Mouse (Mus musculus) intestine, embryonic 16.5 days (tissue): ENCODE measurements at regions not wholly inside any gene's neighbourhood (a gene's known extent, or its start where the extent isn't known, plus 50 kb on each side); places are given as distances from the start of the nearest gene placed in this dataset.

ENCODE experiments used
- ATAC-seq: fragments of 200-750 bp; cut with Nextera tagmentation; 2 replicates; pipeline ENCODE4 v1.8.0; 2017; ENCODE audit warnings: moderate TSS enrichment, moderate library complexity
- H3K27ac ChIP-seq: fragments of 300-500 bp; sonication (generic); 2 replicates; pipeline ENCODE4 v1.5.1; 2014; ENCODE audit warnings: mild to moderate bottlenecking, low read length
- H3K27me3 ChIP-seq: fragments of 300-500 bp; sonication (generic); replicated peaks from 2 replicates; pipeline ENCODE4 v1.6.1; 2014; ENCODE audit warnings: low read length, control low read depth, mixed read lengths; ENCODE audit not compliant: control insufficient read depth, insufficient read depth
- H3K36me3 ChIP-seq: fragments of 300-500 bp; sonication (generic); 2 replicates; pipeline ENCODE4 v1.6.1; 2014; ENCODE audit warnings: low read length, control low read depth; ENCODE audit not compliant: control insufficient read depth, insufficient read depth
- H3K4me1 ChIP-seq: fragments of 300-500 bp; sonication (generic); 2 replicates; pipeline ENCODE4 v1.6.1; 2014; ENCODE audit warnings: low read length, control low read depth, mixed read lengths; ENCODE audit not compliant: control insufficient read depth, insufficient read depth
- H3K4me2 ChIP-seq: fragments of 300-500 bp; sonication (generic); 2 replicates; pipeline ENCODE4 v1.6.1; 2014; ENCODE audit warnings: low read depth, low read length, control low read depth
- H3K4me3 ChIP-seq: fragments of 300-500 bp; sonication (generic); 2 replicates; pipeline ENCODE4 v1.5.1; 2014; ENCODE audit warnings: mild to moderate bottlenecking, low read length
- H3K9ac ChIP-seq: fragments of 300-500 bp; sonication (generic); 2 replicates; pipeline ENCODE4 v1.6.1; 2014; ENCODE audit warnings: low read depth, low read length
- H3K9me3 ChIP-seq: fragments of 300-500 bp; sonication (generic); 2 replicates; pipeline ENCODE4 v1.6.1; 2016; ENCODE audit warnings: low read length, control low read depth; ENCODE audit not compliant: control insufficient read depth
- WGBS: fragments of 180-500 bp; shearing (Covaris S2); extraction: QIAGEN DNeasy Blood & Tissue Kit; methylation state at CpG from one replicate; pipeline ENCODE4 v1.1.7; 2014; 5-methylcytosine and 5-hydroxymethylcytosine counted together

- no peak for ATAC-seq
- Histone ChIP-seq H3K27ac (no peak overlapping the region), H3K9ac (no peak overlapping the region), H3K27me3 (no peaks in the 10 kb centered on the region), H3K36me3 (no peaks in the 10 kb centered on the region), H3K9me3 (no peaks in the 10 kb centered on the region), H3K4me2 (no peak overlapping the region), H3K4me1 (no peaks in the 10 kb centered on the region), H3K4me3 (no peak overlapping the region)
- WGBS, result 73% methylated on average over 2 of the region's 2 CpGs
Observed at GRCm38 (mm10) chr15:86767623-86768022, 553.4 kb downstream of the Tbc1d22a start.

- Histone ChIP-seq H3K4me1 (no peaks in the 10 kb centered on the region), H3K27ac (no peak overlapping the region), H3K4me3 (no peak overlapping the region), H3K9ac (no peak overlapping the region), H3K4me2 (no peak overlapping the region), H3K9me3 (no peaks in the 10 kb centered on the region), H3K27me3 (no peaks in the 10 kb centered on the region), H3K36me3 (no peaks in the 10 kb centered on the region)
- 48% methylated on average over 7 of the region's 7 CpGs for WGBS
- no peak for ATAC-seq
Observed at GRCm38 (mm10) chr15:86773041-86773440, 558.8 kb downstream of the Tbc1d22a start.

GRCm38 (mm10) chr15:86777998-86778397 lies 563.7 kb downstream of the Tbc1d22a start:
- no peaks in the 10 kb centered on the region for H3K27me3 ChIP-seq
- no peaks in the 10 kb centered on the region for H3K36me3 ChIP-seq
- H3K4me2 ChIP-seq, result no peak overlapping the region
- H3K27ac ChIP-seq, result no peak overlapping the region
- no peak overlapping the region for H3K9ac ChIP-seq
- no peak overlapping the region for H3K4me3 ChIP-seq
- ATAC-seq, result no peak
- no peaks in the 10 kb centered on the region for H3K9me3 ChIP-seq
- no peaks in the 10 kb centered on the region for H3K4me1 ChIP-seq
- WGBS, result 51% methylated on average over 11 of the region's 11 CpGs

- H3K4me3 ChIP-seq, result no peak overlapping the region
- 93% methylated on average over 11 of the region's 11 CpGs for WGBS
- H3K27ac ChIP-seq, result no peak overlapping the region
- no peak overlapping the region for H3K9ac ChIP-seq
- H3K36me3 ChIP-seq, result no peaks in the 10 kb centered on the region
- no peak overlapping the region for H3K4me2 ChIP-seq
- H3K9me3 ChIP-seq, result no peaks in the 10 kb centered on the region
- ATAC-seq, result no peak
- H3K4me1 ChIP-seq, result no peaks in the 10 kb centered on the region
- no peaks in the 10 kb centered on the region for H3K27me3 ChIP-seq
Observed at GRCm38 (mm10) chr15:86781160-86781559, 566.9 kb downstream of the Tbc1d22a start.

GRCm38 (mm10) chr15:86794716-86795115 lies 580.5 kb downstream of the Tbc1d22a start:
- no peak for ATAC-seq
- WGBS, result 69% methylated on average over 3 of the region's 3 CpGs
- Histone ChIP-seq H3K4me1 (no peaks in the 10 kb centered on the region), H3K4me2 (no peak overlapping the region), H3K36me3 (no peaks in the 10 kb centered on the region), H3K9ac (no peak overlapping the region), H3K27me3 (no peaks in the 10 kb centered on the region), H3K4me3 (no peak overlapping the region), H3K9me3 (no peaks in the 10 kb centered on the region), H3K27ac (no peak overlapping the region)

GRCm38 (mm10) chr15:86798474-86799178 lies 584.4 kb downstream of the Tbc1d22a start:
- H3K27ac ChIP-seq, result no peak overlapping the region
- H3K9me3 ChIP-seq, result no peaks in the 10 kb centered on the region
- no peaks in the 10 kb centered on the region for H3K36me3 ChIP-seq
- ATAC-seq, result no peak
- no peaks in the 10 kb centered on the region for H3K27me3 ChIP-seq
- H3K4me1 ChIP-seq, result no peaks in the 10 kb centered on the region
- H3K4me2 ChIP-seq, result no peak overlapping the region
- no peak overlapping the region for H3K9ac ChIP-seq
- 78% methylated on average over 9 of the region's 9 CpGs for WGBS
- no peak overlapping the region for H3K4me3 ChIP-seq

GRCm38 (mm10) chr15:86807296-86808080 lies 593.2 kb downstream of the Tbc1d22a start:
- Histone ChIP-seq H3K9ac (no peak overlapping the region), H3K27me3 (no peaks in the 10 kb centered on the region), H3K36me3 (no peaks in the 10 kb centered on the region), H3K9me3 (no peaks in the 10 kb centered on the region), H3K4me3 (no peak overlapping the region), H3K27ac (no peak overlapping the region), H3K4me2 (no peak overlapping the region), H3K4me1 (no peaks in the 10 kb centered on the region)
- 73% methylated on average over 13 of the region's 13 CpGs for WGBS
- no peak for ATAC-seq

- no peak for ATAC-seq
Observed at GRCm38 (mm10) chr15:86811821-86812220, 597.6 kb downstream of the Tbc1d22a start.

GRCm38 (mm10) chr15:86814808-86815421 lies 600.7 kb downstream of the Tbc1d22a start:
- ATAC-seq, result no peak
- Histone ChIP-seq H3K27me3 (no peaks in the 10 kb centered on the region), H3K36me3 (no peaks in the 10 kb centered on the region), H3K9me3 (no peaks in the 10 kb centered on the region), H3K4me1 (no peaks in the 10 kb centered on the region), H3K9ac (no peak overlapping the region), H3K4me3 (no peak overlapping the region), H3K4me2 (no peak overlapping the region), H3K27ac (no peak overlapping the region)
- 60% methylated on average over 8 of the region's 8 CpGs for WGBS

More at GRCm38 (mm10) chr15:86811821-86812220, 597.6 kb downstream of the Tbc1d22a start:
- Histone ChIP-seq H3K9ac (no peak overlapping the region), H3K27ac (no peak overlapping the region), H3K27me3 (no peaks in the 10 kb centered on the region), H3K4me3 (no peak overlapping the region), H3K9me3 (no peaks in the 10 kb centered on the region), H3K4me2 (no peak overlapping the region), H3K4me1 (no peaks in the 10 kb centered on the region), H3K36me3 (no peaks in the 10 kb centered on the region)
- WGBS, result 58% methylated on average over 2 of the region's 2 CpGs
